Mouse (Mus musculus) forelimb bud, embryonic 11.5 days (tissue): ENCODE results near the gene Pcif1.

Source experiments
- DNase-seq: peaks from one replicate; pipeline ENCODE4 v3.0.0-alpha.2; 2012; ENCODE audit warnings: low read depth, low spot score

Pcif1 gene

GRCm38 (mm10) chr2:164892696-164893216 is 13.7 kb downstream of the Pcif1 start:
- no peak for DNase-seq

DNA sequence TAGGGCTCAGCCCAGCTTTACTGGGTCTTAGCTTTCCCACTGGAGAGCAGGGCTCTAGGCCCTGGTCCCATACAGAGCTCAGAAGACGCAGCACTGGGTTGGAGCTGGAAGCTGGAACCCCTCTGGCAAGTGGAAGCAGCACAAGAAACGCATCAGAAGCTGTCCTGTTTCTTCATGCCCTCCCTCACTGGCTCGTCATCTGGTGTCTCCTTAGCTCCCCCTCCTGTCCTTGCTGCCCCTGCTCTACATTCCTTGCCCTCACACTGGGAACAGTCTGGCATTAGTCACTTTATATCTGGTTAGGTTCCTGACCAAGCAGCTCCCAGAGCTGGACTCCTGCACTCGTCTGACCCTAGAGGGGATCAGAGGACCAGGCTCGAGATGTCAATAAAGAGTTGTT is 14.9 kb downstream of the Pcif1 start:
- no peak for DNase-seq

GRCm38 (mm10) chr2:164894644-164895043 is 15.5 kb downstream of the Pcif1 start:
- DNase-seq: no peak

GRCm38 (mm10) chr2:164895885-164896284 is 16.8 kb downstream of the Pcif1 start:
- DNase-seq: no peak

GRCm38 (mm10) chr2:164898008-164898407 is 18.9 kb downstream of the Pcif1 start:
- no peak for DNase-seq

GRCm38 (mm10) chr2:164899034-164899433 is 19.9 kb downstream of the Pcif1 start:
- no peak for DNase-seq

DNA sequence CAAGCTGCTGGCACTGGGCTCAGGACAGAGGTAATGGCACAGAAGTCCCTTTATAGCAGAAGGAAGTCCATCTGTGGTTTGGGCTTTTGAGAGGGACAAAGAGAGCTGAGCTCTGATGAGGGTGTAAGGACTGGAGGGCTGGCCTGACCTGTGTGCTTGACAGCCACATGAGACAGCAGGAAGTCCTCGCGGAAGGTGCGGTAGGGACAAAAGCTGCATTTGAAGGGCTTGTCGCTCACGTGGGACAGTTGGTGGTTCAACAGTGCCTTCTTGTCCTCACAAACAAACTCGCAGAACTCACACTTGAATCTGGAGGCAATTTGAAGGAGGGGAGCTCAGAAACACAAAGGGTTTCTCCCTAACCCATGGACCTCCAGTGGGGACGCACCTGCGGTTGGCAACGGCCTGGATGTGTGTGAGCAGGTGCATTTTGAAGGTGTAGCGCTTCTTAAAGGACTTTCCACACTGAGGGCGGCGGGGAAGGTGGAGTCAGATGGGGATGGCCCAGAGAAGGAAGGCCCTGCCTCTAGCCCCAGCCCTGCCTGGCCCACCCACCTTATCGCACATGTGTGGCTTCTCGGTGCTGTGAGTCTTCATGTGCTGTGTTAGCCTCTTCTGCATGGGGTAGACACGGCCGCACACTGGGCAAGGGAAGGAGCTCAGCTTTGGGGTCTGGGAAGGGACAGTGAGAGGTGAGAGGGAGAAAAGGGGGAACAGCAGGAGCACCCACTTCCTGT is 20.8 kb downstream of the Pcif1 start:
- no peak for DNase-seq

DNA sequence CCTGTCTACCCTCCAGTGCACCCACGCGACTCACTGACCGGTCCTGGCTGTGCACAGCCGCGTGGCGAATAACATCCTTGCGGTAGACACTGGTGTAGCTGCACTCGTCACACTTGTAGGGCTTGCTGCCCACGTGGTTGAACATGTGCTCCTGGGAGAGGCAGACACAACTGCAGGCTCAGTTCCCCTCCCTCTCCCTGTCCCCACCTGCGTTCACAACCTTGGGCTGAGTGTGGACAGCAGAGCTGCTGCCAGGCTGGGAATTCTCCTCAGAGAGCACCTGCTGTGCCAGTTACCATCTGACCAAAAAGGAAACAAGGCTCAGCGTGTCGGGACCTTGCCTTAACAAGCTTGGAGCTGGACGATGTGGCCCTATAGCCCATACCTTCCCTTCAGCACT is 22.3 kb downstream of the Pcif1 start:
- DNase-seq: no peak

DNA sequence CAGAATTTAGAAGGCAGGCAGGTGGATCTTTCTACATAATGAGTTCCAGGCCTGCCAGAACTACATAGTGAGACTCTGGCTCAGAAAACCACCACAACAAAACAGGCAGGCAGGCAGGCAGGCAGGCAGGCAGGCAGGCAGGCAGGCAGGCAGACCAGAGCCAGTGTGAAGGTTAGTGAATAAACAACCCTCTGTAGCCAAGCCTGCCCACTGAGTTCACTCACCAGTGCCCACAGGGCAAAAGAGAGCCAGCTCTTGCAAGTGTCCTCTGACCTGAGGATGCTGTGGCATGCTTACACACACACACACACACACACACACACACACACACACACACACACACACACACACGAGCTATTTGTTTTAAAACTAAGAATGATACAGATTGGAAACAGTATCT is 24.4 kb downstream of the Pcif1 start:
- DNase-seq: no peak

DNA sequence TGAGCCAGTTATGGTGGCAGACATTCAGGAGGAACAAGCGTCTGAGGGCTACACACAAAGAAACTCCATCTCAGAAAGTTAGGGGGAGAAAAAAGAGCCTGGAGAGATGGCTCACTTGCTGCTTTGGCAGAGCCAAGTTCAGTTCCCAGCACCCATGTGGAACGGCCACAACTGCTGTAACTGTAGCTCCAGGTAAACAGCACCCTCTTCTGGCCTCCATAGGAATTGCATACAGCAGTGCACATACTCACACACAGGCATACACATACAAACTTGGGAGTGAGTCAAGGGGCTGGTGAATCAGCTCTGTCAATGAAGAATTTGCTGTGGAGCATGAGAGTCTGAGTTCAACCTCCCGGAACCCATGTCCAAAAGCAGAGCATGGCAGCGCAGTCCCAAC is 27.0 kb downstream of the Pcif1 start:
- no peak for DNase-seq

DNA sequence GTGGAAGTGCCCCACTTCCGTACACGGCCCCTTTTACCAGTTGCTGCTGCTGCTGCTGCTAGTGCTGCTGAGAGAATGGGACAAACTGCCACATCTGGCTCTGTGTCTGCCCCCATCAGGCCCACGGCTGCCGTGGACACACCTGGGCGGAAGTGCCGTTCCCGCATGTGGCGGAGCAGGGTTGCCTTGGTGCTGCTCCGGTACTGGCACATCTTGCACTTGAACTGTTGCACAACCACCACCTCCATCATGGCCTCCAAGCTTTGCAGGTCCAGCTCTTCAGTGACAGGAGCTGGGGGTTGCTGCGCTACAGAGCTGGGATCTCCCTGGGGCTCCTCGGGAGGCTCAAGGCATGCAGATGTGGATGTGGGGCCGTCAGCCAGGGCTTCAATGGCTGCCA is 28.4 kb downstream of the Pcif1 start:
- DNase-seq: no peak

- DNase-seq: no peak
Measured at GRCm38 (mm10) chr2:164908011-164908410, 28.9 kb downstream of the Pcif1 start.

- no peak for DNase-seq
Measured at GRCm38 (mm10) chr2:164909100-164909499, 30.0 kb downstream of the Pcif1 start.

- peak; percentile 24 for DNase-seq
Measured at GRCm38 (mm10) chr2:164909542-164909941, 30.4 kb downstream of the Pcif1 start.

DNA sequence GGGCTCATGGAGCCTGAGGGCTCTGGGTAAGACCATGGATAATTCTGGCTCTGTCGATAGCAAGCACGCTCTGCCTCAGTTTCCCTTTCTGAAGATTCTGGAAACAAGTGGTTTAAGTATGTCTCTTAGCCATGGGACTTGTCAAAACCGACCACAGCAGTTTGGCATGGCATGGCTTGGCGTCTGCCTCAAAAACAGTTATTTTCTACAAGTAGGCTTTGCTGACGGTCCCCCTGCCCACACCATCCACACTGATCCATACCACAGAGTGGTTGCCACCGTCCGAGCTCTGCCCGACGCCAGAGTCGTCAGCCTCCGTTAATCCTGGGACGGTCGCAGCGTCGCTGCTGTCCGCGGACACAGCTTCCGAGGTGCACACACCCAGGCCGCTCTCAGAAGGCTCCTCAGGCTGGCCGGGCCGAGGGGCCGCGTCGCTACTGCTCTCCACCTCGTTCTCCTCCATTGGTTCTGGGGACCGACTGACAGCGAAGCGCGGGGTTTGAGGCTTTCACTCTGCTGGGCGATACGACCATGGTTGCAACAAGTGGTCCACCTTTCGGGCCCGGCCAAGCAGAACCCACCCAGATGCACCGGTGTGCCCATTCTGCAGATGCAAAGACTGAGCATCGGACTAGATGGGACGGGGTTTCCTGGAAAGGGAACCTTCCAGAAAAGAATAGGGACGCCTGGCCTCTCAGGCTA is 31.4 kb downstream of the Pcif1 start:
- DNase-seq: no peak

- DNase-seq: peak; percentile 92
Measured at GRCm38 (mm10) chr2:164911086-164912048, 32.3 kb downstream of the Pcif1 start, which contains the start of gene Zfp335. Gene Zfp335, minus strand, starts transcription at chr2:164911757.

DNA sequence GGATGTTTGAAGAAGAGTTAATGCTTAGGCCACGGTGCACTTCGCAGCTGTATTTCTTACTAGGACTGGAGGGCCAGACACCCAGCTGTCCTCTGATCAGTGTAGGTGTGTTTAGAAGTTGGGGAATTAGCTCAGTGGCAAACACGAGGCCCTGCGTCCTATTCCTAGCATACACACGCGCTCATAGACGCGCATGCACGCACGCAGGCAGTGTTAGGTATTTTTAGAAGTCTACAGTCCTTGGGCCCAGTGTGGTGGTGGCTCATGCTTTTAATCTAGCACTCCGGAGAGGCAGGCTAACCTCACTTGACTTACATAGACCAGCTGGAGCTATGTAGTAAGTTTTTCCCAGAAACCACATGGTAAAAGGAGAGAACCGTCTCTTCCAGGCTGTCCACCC is 33.0 kb downstream of the Pcif1 start:
- DNase-seq: no peak

GRCm38 (mm10) chr2:164912749-164913427 is 33.8 kb downstream of the Pcif1 start:
- no peak for DNase-seq

- DNase-seq: no peak
Measured at GRCm38 (mm10) chr2:164913428-164913786, 34.3 kb downstream of the Pcif1 start.

DNA sequence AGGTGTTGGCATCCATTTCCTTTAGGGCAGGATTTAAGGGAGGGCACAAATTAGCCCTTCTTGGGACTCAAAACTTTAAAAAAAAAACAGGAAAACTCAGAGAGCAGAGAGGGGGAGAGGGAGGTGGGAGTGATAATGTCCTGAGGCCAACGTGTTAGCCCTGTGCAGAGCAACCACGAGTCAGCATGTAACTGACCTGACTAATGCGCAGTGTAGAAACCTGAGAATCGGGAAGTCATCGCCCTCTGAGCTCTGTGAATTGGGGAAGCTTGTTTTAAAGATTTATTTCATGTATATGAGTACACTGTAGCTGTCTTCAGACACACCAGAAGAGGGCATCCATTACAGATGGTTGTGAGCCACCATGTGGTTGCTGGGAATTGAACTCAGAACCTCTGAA is 37.7 kb downstream of the Pcif1 start:
- DNase-seq: no peak

GRCm38 (mm10) chr2:164917371-164917770 is 38.3 kb downstream of the Pcif1 start:
- no peak for DNase-seq
